Mouse (Mus musculus): ENCODE measurements at regions not wholly inside any gene's neighbourhood (a gene's known extent, or its start where the extent isn't known, plus 50 kb on each side); places are given as distances from the start of the nearest gene placed in this dataset.

GRCm38 (mm10) chr8:98294975-98295374, 1121.3 kb downstream of the Cdh8 start:
- no peak for DNase-seq (ENCODE audit: low read depth, low spot score)
- no peaks in the 10 kb centered on the region for H3K9me3 ChIP-seq (ENCODE audit: control insufficient read depth, insufficient read depth, low read depth, low read length)
- no peak overlapping the region for H3K27ac ChIP-seq (ENCODE audit: insufficient read depth, low read depth, low read length, poor library complexity, severe bottlenecking)
- H3K9ac ChIP-seq (ENCODE audit: insufficient read depth, low read depth, low read length, poor library complexity, severe bottlenecking): no peak overlapping the region
- H3K36me3 ChIP-seq (ENCODE audit: control insufficient read depth, insufficient read depth, low read length, poor library complexity, severe bottlenecking): no peaks in the 10 kb centered on the region
- no peak for TF ChIP-seq ZC3H11A (IDR thresholded peaks at IDR 0.05; ENCODE audit: borderline replicate concordance, low read depth, low read length)
- TF ChIP-seq ZNF384 (IDR thresholded peaks at IDR 0.05; ENCODE audit: low read depth, low read length): no peak
- no peak for TF ChIP-seq HCFC1 (IDR thresholded peaks at IDR 0.05; ENCODE audit: borderline replicate concordance, insufficient read depth, low read length)
- no peak for TF ChIP-seq MAFK (IDR thresholded peaks at IDR 0.05; ENCODE audit: insufficient read depth, low read depth, low read length)
- no peak for TF ChIP-seq CHD2 (IDR thresholded peaks at IDR 0.05; ENCODE audit: low read depth, low read length)
- no peak overlapping the region for H3K4me3 ChIP-seq (ENCODE audit: insufficient read depth in 1 of 2, low read depth in 1 of 2, low read length in 2 of 2, poor library complexity in 1 of 2, severe bottlenecking in 1 of 2)
- no peaks in the 10 kb centered on the region for H3K4me1 ChIP-seq (ENCODE audit: control insufficient read depth in 2 of 2, insufficient read depth in 2 of 2, low read length in 2 of 2, poor library complexity in 1 of 2)
- in situ Hi-C loops (cut with MboI; ENCODE audit: low sequenced_read_pairs in 2 of 2, unreplicated experiment in 2 of 2): no loop called here

DNA sequence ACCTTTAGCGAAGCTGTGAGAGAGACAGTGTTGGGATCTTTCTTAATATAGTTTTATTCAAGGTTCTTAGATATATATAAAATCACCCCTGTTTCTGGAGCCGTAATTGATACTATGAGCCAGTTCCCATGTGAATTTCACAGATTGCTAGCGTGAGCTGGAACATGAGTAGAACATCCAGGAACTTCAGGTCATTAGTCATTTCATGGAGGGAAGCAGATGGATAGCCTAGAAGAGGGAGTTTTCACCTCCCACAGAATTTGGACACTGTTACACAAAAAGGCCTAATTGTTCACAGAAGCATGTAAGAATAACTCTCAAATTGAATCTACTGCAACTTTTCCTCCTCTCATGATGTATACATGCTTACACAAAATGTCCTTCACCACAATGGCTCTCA, 1156.0 kb downstream of the Cdh8 start:
- H3K9me3 ChIP-seq (ENCODE audit: control insufficient read depth, insufficient read depth, low read depth, low read length): no peaks in the 10 kb centered on the region
- no peak overlapping the region for H3K4me3 ChIP-seq (ENCODE audit: insufficient read depth in 1 of 2, low read depth in 1 of 2, low read length in 2 of 2, poor library complexity in 1 of 2, severe bottlenecking in 1 of 2)
- no peak overlapping the region for H3K9ac ChIP-seq (ENCODE audit: insufficient read depth, low read depth, low read length, poor library complexity, severe bottlenecking)
- in situ Hi-C loops (cut with MboI; ENCODE audit: low sequenced_read_pairs in 2 of 2, unreplicated experiment in 2 of 2): no loop called here
- no peak for DNase-seq (ENCODE audit: low read depth, low spot score)
- TF ChIP-seq MAFK (IDR thresholded peaks at IDR 0.05; ENCODE audit: insufficient read depth, low read depth, low read length): no peak
- TF ChIP-seq CHD2 (IDR thresholded peaks at IDR 0.05; ENCODE audit: low read depth, low read length): no peak
- TF ChIP-seq ZNF384 (IDR thresholded peaks at IDR 0.05; ENCODE audit: low read depth, low read length): no peak
- TF ChIP-seq ZC3H11A (IDR thresholded peaks at IDR 0.05; ENCODE audit: borderline replicate concordance, low read depth, low read length): no peak
- no peak for TF ChIP-seq HCFC1 (IDR thresholded peaks at IDR 0.05; ENCODE audit: borderline replicate concordance, insufficient read depth, low read length)
- H3K27ac ChIP-seq (ENCODE audit: insufficient read depth, low read depth, low read length, poor library complexity, severe bottlenecking): no peak overlapping the region
- H3K36me3 ChIP-seq (ENCODE audit: control insufficient read depth, insufficient read depth, low read length, poor library complexity, severe bottlenecking): no peaks in the 10 kb centered on the region
- no peaks in the 10 kb centered on the region for H3K4me1 ChIP-seq (ENCODE audit: control insufficient read depth in 2 of 2, insufficient read depth in 2 of 2, low read length in 2 of 2, poor library complexity in 1 of 2)

- no peak for DNase-seq (ENCODE audit: low read depth, low spot score)
- Histone ChIP-seq H3K27ac (ENCODE audit: insufficient read depth, low read depth, low read length, poor library complexity, severe bottlenecking) (no peak overlapping the region), H3K9me3 (ENCODE audit: control insufficient read depth, insufficient read depth, low read depth, low read length) (no peaks in the 10 kb centered on the region), H3K4me3 (ENCODE audit: insufficient read depth in 1 of 2, low read depth in 1 of 2, low read length in 2 of 2, poor library complexity in 1 of 2, severe bottlenecking in 1 of 2) (no peak overlapping the region), H3K4me1 (ENCODE audit: control insufficient read depth in 2 of 2, insufficient read depth in 2 of 2, low read length in 2 of 2, poor library complexity in 1 of 2) (no peaks in the 10 kb centered on the region), H3K36me3 (ENCODE audit: control insufficient read depth, insufficient read depth, low read length, poor library complexity, severe bottlenecking) (no peaks in the 10 kb centered on the region), H3K9ac (ENCODE audit: insufficient read depth, low read depth, low read length, poor library complexity, severe bottlenecking) (no peak overlapping the region)
- TF ChIP-seq CHD2 (IDR thresholded peaks at IDR 0.05; ENCODE audit: low read depth, low read length): no peak
- TF ChIP-seq ZNF384 (IDR thresholded peaks at IDR 0.05; ENCODE audit: low read depth, low read length): no peak
- no peak for TF ChIP-seq MAFK (IDR thresholded peaks at IDR 0.05; ENCODE audit: insufficient read depth, low read depth, low read length)
- TF ChIP-seq ZC3H11A (IDR thresholded peaks at IDR 0.05; ENCODE audit: borderline replicate concordance, low read depth, low read length): no peak
- no peak for TF ChIP-seq HCFC1 (IDR thresholded peaks at IDR 0.05; ENCODE audit: borderline replicate concordance, insufficient read depth, low read length)
- in situ Hi-C loops (cut with MboI; ENCODE audit: low sequenced_read_pairs in 2 of 2, unreplicated experiment in 2 of 2): no loop called here
Observed at GRCm38 (mm10) chr8:98243328-98243926, 1172.8 kb downstream of the Cdh8 start.

DNA sequence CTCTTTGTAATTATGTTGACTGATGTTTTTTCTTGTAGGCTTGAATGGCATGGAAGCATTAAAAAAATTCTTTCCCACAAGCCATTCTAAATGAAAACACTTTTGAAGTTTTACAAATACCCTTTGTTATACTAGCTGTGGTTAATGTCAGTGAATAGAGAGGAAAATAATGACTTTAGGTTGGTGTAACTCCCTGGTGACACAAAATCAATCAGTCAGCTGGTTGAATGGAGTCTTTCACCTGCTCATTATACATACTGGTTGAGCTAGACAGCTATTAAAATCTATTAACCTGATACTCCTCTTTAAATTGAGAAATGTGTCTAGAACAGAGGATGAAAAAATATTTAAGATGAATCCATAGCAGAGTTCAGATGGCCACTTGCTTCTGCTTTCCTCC, 1202.3 kb downstream of the Cdh8 start:
- no peak overlapping the region for H3K27ac ChIP-seq (ENCODE audit: insufficient read depth, low read depth, low read length, poor library complexity, severe bottlenecking)
- no peak overlapping the region for H3K4me3 ChIP-seq (ENCODE audit: insufficient read depth in 1 of 2, low read depth in 1 of 2, low read length in 2 of 2, poor library complexity in 1 of 2, severe bottlenecking in 1 of 2)
- H3K9me3 ChIP-seq (ENCODE audit: control insufficient read depth, insufficient read depth, low read depth, low read length): no peaks in the 10 kb centered on the region
- in situ Hi-C loops (cut with MboI; ENCODE audit: low sequenced_read_pairs in 2 of 2, unreplicated experiment in 2 of 2): no loop called here
- DNase-seq (ENCODE audit: low read depth, low spot score): no peak
- no peaks in the 10 kb centered on the region for H3K36me3 ChIP-seq (ENCODE audit: control insufficient read depth, insufficient read depth, low read length, poor library complexity, severe bottlenecking)
- TF ChIP-seq ZC3H11A (IDR thresholded peaks at IDR 0.05; ENCODE audit: borderline replicate concordance, low read depth, low read length) (no peak), HCFC1 (IDR thresholded peaks at IDR 0.05; ENCODE audit: borderline replicate concordance, insufficient read depth, low read length) (no peak), CHD2 (IDR thresholded peaks at IDR 0.05; ENCODE audit: low read depth, low read length) (no peak), MAFK (IDR thresholded peaks at IDR 0.05; ENCODE audit: insufficient read depth, low read depth, low read length) (no peak), ZNF384 (IDR thresholded peaks at IDR 0.05; ENCODE audit: low read depth, low read length) (no peak)
- no peak overlapping the region for H3K9ac ChIP-seq (ENCODE audit: insufficient read depth, low read depth, low read length, poor library complexity, severe bottlenecking)
- no peaks in the 10 kb centered on the region for H3K4me1 ChIP-seq (ENCODE audit: control insufficient read depth in 2 of 2, insufficient read depth in 2 of 2, low read length in 2 of 2, poor library complexity in 1 of 2)

Data from ES-E14 (cell line).